In genomic region chr3:96267541-96267940, GRCm38 (mm10) we compare ENCODE assay signal across 9 mouse cellular contexts. TPM values are rescaled to one million over a fixed set of nuclear protein-coding genes. Genes with fewer than 3 reads are reported as not detected.
A peak's percentile ranks its signal among the peaks of the same experiment; 100 is the strongest.
DNase-seq lines count a peak whose midpoint lies in the region; ATAC-seq and TF ChIP-seq lines count a peak whose summit lies in the region.
"Had no signal": no experiment of that assay in that cellular context is flagged by ENCODE, and none has a peak within 500 bp of the region (broad histone marks: within the 10 kb centered on the region; RNA-seq: fewer than 3 reads in every experiment).

No protein-coding gene starts in this region.

- 80% methylated on average over 4 of the region's 4 CpGs for WGBS in heart, embryonic 15.5 days
- WGBS in heart, embryonic 16.5 days: 80% methylated on average over 4 of the region's 4 CpGs
- WGBS in liver, embryonic 15.5 days (ENCODE audit: insufficient replicate concordance): 68% methylated on average over 4 of the region's 4 CpGs

- H3K4me1 ChIP-seq in heart, embryonic 15.5 days (replicated peaks): peaks cover 23% of the 10 kb centered on the region
- H3K4me1 ChIP-seq in ES-E14 (ENCODE audit: control insufficient read depth in 2 of 2, insufficient read depth in 2 of 2, low read length in 2 of 2, poor library complexity in 1 of 2): peaks cover 2 to 5% of the 10 kb centered on the region in 2 experiments; a peak in 2 of 4 replicates
- peaks cover 16% of the 10 kb centered on the region for H3K4me1 ChIP-seq in heart, embryonic 16.5 days (ENCODE audit: control insufficient read depth, insufficient read depth, low read length)
- H3K4me1 ChIP-seq in liver, embryonic 15.5 days (replicated peaks): peaks cover 46% of the 10 kb centered on the region

- peak overlapping the region; percentile 82 for H3K4me2 ChIP-seq in heart, embryonic 15.5 days
- peak overlapping the region; percentile 64; the same call in 1 of the 2 replicates for H3K4me2 ChIP-seq in heart, embryonic 16.5 days (ENCODE audit: low read depth, low read length)
- H3K4me2 ChIP-seq in liver, embryonic 15.5 days: peak overlapping the region; percentile 61

- intact Hi-C loops in heart, postnatal 14 days (cut with DNase I): no loop called here

- no peak for DNase-seq in heart, postnatal 14 days
- no peak for DNase-seq in ES-E14 (ENCODE audit: low read depth, low spot score)
- no peak for DNase-seq in cerebellum, adult 8-10 months
- no peak for DNase-seq in right cerebral cortex, adult 18-20 months

- H3K36me3 ChIP-seq in heart, embryonic 15.5 days: no peaks in the 10 kb centered on the region
- no peaks in the 10 kb centered on the region for H3K36me3 ChIP-seq in ES-E14 (ENCODE audit: control insufficient read depth, insufficient read depth, low read length, poor library complexity, severe bottlenecking)
- no peaks in the 10 kb centered on the region for H3K36me3 ChIP-seq in heart, embryonic 16.5 days (ENCODE audit: control insufficient read depth, insufficient read depth)
- H3K36me3 ChIP-seq in liver, embryonic 15.5 days (replicated peaks): no peaks in the 10 kb centered on the region

- peak overlapping the region; percentile 88 for H3K27ac ChIP-seq in heart, embryonic 15.5 days
- H3K27ac ChIP-seq in ES-E14 (ENCODE audit: insufficient read depth, low read depth, low read length, poor library complexity, severe bottlenecking): no peak overlapping the region; the same call in 1 of the 2 replicates
- H3K27ac ChIP-seq in heart, embryonic 16.5 days (ENCODE audit: low read length): peak overlapping the region; percentile 88
- H3K27ac ChIP-seq in liver, embryonic 15.5 days (replicated peaks): peak overlapping the region; percentile 91

- no peak overlapping the region for H3K9ac ChIP-seq in heart, embryonic 15.5 days
- H3K9ac ChIP-seq in ES-E14 (ENCODE audit: insufficient read depth, low read depth, low read length, poor library complexity, severe bottlenecking): peak overlapping the region; percentile 26; the same call in 1 of the 2 replicates
- H3K9ac ChIP-seq in heart, embryonic 16.5 days (ENCODE audit: low read length): no peak overlapping the region; the same call in 1 of the 2 replicates
- H3K9ac ChIP-seq in liver, embryonic 15.5 days: peak overlapping the region; percentile 54; the same call in 1 of the 2 replicates

- ATAC-seq in heart, embryonic 15.5 days (replicated peaks; ENCODE audit: insufficient number of reproducible peaks, insufficient read depth, low FRiP score, low read depth): no peak
- ATAC-seq in heart, embryonic 16.5 days (replicated peaks; ENCODE audit: extremely low read depth, insufficient read depth, low FRiP score): no peak
- no peak for ATAC-seq in liver, embryonic 15.5 days (ENCODE audit: insufficient read depth)
- no peak for ATAC-seq in erythroid progenitor cell, adult 5-6 weeks (replicated peaks; ENCODE audit: low FRiP score, poor library complexity, severe bottlenecking)

- H3K4me3 ChIP-seq in heart, embryonic 15.5 days: no peak overlapping the region
- no peak overlapping the region for H3K4me3 ChIP-seq in ES-E14 (ENCODE audit: insufficient read depth in 1 of 2, low read depth in 1 of 2, low read length in 2 of 2, poor library complexity in 1 of 2, severe bottlenecking in 1 of 2)
- H3K4me3 ChIP-seq in heart, embryonic 16.5 days (ENCODE audit: low read length): no peak overlapping the region
- H3K4me3 ChIP-seq in liver, embryonic 15.5 days (replicated peaks): peak overlapping the region; percentile 45

- H3K27me3 ChIP-seq in heart, embryonic 15.5 days: no peaks in the 10 kb centered on the region
- H3K27me3 ChIP-seq in heart, embryonic 16.5 days (ENCODE audit: control insufficient read depth, insufficient read depth, low read length): no peaks in the 10 kb centered on the region
- no peaks in the 10 kb centered on the region for H3K27me3 ChIP-seq in liver, embryonic 15.5 days

- in situ Hi-C loops in ES-E14 (cut with MboI; ENCODE audit: low sequenced_read_pairs in 2 of 2, unreplicated experiment in 2 of 2): no loop called here

- H3K9me3 ChIP-seq in heart, embryonic 15.5 days (replicated peaks): no peaks in the 10 kb centered on the region
- H3K9me3 ChIP-seq in ES-E14 (ENCODE audit: control insufficient read depth, insufficient read depth, low read depth, low read length): no peaks in the 10 kb centered on the region
- no peaks in the 10 kb centered on the region for H3K9me3 ChIP-seq in heart, embryonic 16.5 days (replicated peaks; ENCODE audit: control insufficient read depth, low read length)
- no peaks in the 10 kb centered on the region for H3K9me3 ChIP-seq in liver, embryonic 15.5 days (replicated peaks)

TF ChIP-seq in ES-E14, 5 proteins besides CTCF, POLR2A, EP300 and RAD21:
- TF ChIP-seq CHD2 (IDR thresholded peaks at IDR 0.05; ENCODE audit: low read depth, low read length): no peak
- TF ChIP-seq ZNF384 (IDR thresholded peaks at IDR 0.05; ENCODE audit: low read depth, low read length): no peak
- TF ChIP-seq MAFK (IDR thresholded peaks at IDR 0.05; ENCODE audit: insufficient read depth, low read depth, low read length): no peak
- TF ChIP-seq HCFC1 (IDR thresholded peaks at IDR 0.05; ENCODE audit: borderline replicate concordance, insufficient read depth, low read length): no peak
- TF ChIP-seq ZC3H11A (IDR thresholded peaks at IDR 0.05; ENCODE audit: borderline replicate concordance, low read depth, low read length): no peak

RNA-seq across cellular contexts. Expression of gene Hist2h3b, which starts 0.9 kb away (rescaled TPM):
- 26.2 and 31.1 TPM in 2 replicates for polyA plus RNA-seq in heart, embryonic 15.5 days (2015; fragmentation: Nextera tagmentation; extraction: Ambion mirVana)
- total RNA-seq in heart, postnatal 14 days (2021): 100 to 1,000 TPM; 125 to 254 TPM
- 806 and 880 TPM in 2 replicates for total RNA-seq in ES-E14 (2012; rRNA removed)
- polyA plus RNA-seq in heart, embryonic 16.5 days (2015; fragmentation: Nextera tagmentation; extraction: Ambion mirVana): 17.2 and 25.2 TPM in 2 replicates
- 78.7 and 99.7 TPM in 2 replicates for polyA plus RNA-seq in liver, embryonic 15.5 days (2015; fragmentation: Nextera tagmentation; extraction: Ambion mirVana)
- total RNA-seq in erythroid progenitor cell, adult 5-6 weeks (2015; ENCODE audit: low replicate concordance): 2,922 and 3,470 TPM in 2 replicates
- 1,426 and 2,043 TPM in 2 replicates for total RNA-seq in erythroid progenitor cell, adult 5-6 weeks (2017; ENCODE audit: low replicate concordance)

RNA-seq across cellular contexts. Expression of gene Hist2h2bb, which starts 2.0 kb away (rescaled TPM):
- 3.6 and 4.8 TPM in 2 replicates for polyA plus RNA-seq in heart, embryonic 15.5 days (2015; fragmentation: Nextera tagmentation; extraction: Ambion mirVana)
- total RNA-seq in heart, postnatal 14 days (2021): 100 to 1,000 TPM; 121 to 256 TPM
- total RNA-seq in ES-E14 (2012; rRNA removed): 1,985 and 2,453 TPM in 2 replicates
- 3.7 and 4.1 TPM in 2 replicates for polyA plus RNA-seq in heart, embryonic 16.5 days (2015; fragmentation: Nextera tagmentation; extraction: Ambion mirVana)
- 19.4 and 24.6 TPM in 2 replicates for polyA plus RNA-seq in liver, embryonic 15.5 days (2015; fragmentation: Nextera tagmentation; extraction: Ambion mirVana)
- 4,676 and 5,120 TPM in 2 replicates for total RNA-seq in erythroid progenitor cell, adult 5-6 weeks (2015; ENCODE audit: low replicate concordance)
- total RNA-seq in erythroid progenitor cell, adult 5-6 weeks (2017; ENCODE audit: low replicate concordance): 18,393 and 25,698 TPM in 2 replicates

RNA-seq across cellular contexts. Expression of gene Hist2h4, which starts 4.4 kb away (rescaled TPM):
- polyA plus RNA-seq in heart, embryonic 15.5 days (2015; fragmentation: Nextera tagmentation; extraction: Ambion mirVana): 2.9 and 3.9 TPM in 2 replicates
- total RNA-seq in heart, postnatal 14 days (2021): 10 to 100 TPM; 26.0 to 42.3 TPM
- 46.0 TPM in 2 replicates for total RNA-seq in ES-E14 (2012; rRNA removed)
- 2.4 and 5.8 TPM in 2 replicates for polyA plus RNA-seq in heart, embryonic 16.5 days (2015; fragmentation: Nextera tagmentation; extraction: Ambion mirVana)
- polyA plus RNA-seq in liver, embryonic 15.5 days (2015; fragmentation: Nextera tagmentation; extraction: Ambion mirVana): 29.3 and 32.9 TPM in 2 replicates
- total RNA-seq in erythroid progenitor cell, adult 5-6 weeks (2015; ENCODE audit: low replicate concordance): 928 and 1,194 TPM in 2 replicates
- total RNA-seq in erythroid progenitor cell, adult 5-6 weeks (2017; ENCODE audit: low replicate concordance): 316 and 543 TPM in 2 replicates

RNA-seq across cellular contexts. Expression of gene Hist2h3c1, which starts 21.1 kb away (rescaled TPM):
- 0.72 and 1.0 TPM in 2 replicates for polyA plus RNA-seq in heart, embryonic 15.5 days (2015; fragmentation: Nextera tagmentation; extraction: Ambion mirVana)
- total RNA-seq in heart, postnatal 14 days (2021): 1 to 10 TPM in 1 of 2 experiments, not detected in 1; 1.1 TPM
- not detected in 2 replicates for total RNA-seq in ES-E14 (2012; rRNA removed)
- polyA plus RNA-seq in heart, embryonic 16.5 days (2015; fragmentation: Nextera tagmentation; extraction: Ambion mirVana): 0.76 and 1.2 TPM in 2 replicates
- 2.5 and 3.2 TPM in 2 replicates for polyA plus RNA-seq in liver, embryonic 15.5 days (2015; fragmentation: Nextera tagmentation; extraction: Ambion mirVana)
- total RNA-seq in erythroid progenitor cell, adult 5-6 weeks (2015; ENCODE audit: low replicate concordance): 79.3 and 122 TPM in 2 replicates
- 53.9 and 62.7 TPM in 2 replicates for total RNA-seq in erythroid progenitor cell, adult 5-6 weeks (2017; ENCODE audit: low replicate concordance)
- total RNA-seq: monocyte, adult 5-6 weeks had no signal

RNA-seq across cellular contexts. Expression of gene Hist2h2aa1, which starts 22.2 kb away (rescaled TPM):
- polyA plus RNA-seq in heart, embryonic 15.5 days (2015; fragmentation: Nextera tagmentation; extraction: Ambion mirVana): 13.6 and 15.1 TPM in 2 replicates
- 10 to 100 TPM; 13.0 to 17.3 TPM for total RNA-seq in heart, postnatal 14 days (2021)
- 2,311 and 3,075 TPM in 2 replicates for total RNA-seq in ES-E14 (2012; rRNA removed)
- polyA plus RNA-seq in heart, embryonic 16.5 days (2015; fragmentation: Nextera tagmentation; extraction: Ambion mirVana): 11.8 and 12.6 TPM in 2 replicates
- 31.3 and 45.2 TPM in 2 replicates for polyA plus RNA-seq in liver, embryonic 15.5 days (2015; fragmentation: Nextera tagmentation; extraction: Ambion mirVana)
- not detected in 2 replicates for total RNA-seq in erythroid progenitor cell, adult 5-6 weeks (2015; ENCODE audit: low replicate concordance)
- total RNA-seq in erythroid progenitor cell, adult 5-6 weeks (2017; ENCODE audit: low replicate concordance): 13,356 and 26,437 TPM in 2 replicates

Comparison
In these comparisons a context has a peak if more than half of its experiments do, and no peak if none do; other contexts are left out.
1. H3K9ac ChIP-seq: peak in ES-E14 (single experiment) and liver, embryonic 15.5 days (single experiment); none in heart, embryonic 15.5 days (single experiment) and heart, embryonic 16.5 days (single experiment).
2. Peak in every context shown above with its lines, with median percentiles within 50 percentile points of each other: H3K4me2 ChIP-seq.